Mouse (Mus musculus) right cerebral cortex, postnatal 14 days (tissue): Measurements from ENCODE around the gene Ier3.

Experiments
- DNase-seq: peaks from one replicate; pipeline ENCODE4 v3.0.0; 2022

Ier3 gene

GRCm38 (mm10) chr17:35869346-35870067 is 48.0 kb downstream of the Ier3 start:
- DNase-seq: no peak

GRCm38 (mm10) chr17:35870151-35870883 is 48.8 kb downstream of the Ier3 start:
- DNase-seq: peak; percentile 46

- no peak for DNase-seq
These were observed 49.6 kb downstream of the Ier3 start for GRCm38 (mm10) chr17:35870884-35871696.
